Comparison of ENCODE assay signal across 8 mouse cellular contexts in the genomic region with DNA sequence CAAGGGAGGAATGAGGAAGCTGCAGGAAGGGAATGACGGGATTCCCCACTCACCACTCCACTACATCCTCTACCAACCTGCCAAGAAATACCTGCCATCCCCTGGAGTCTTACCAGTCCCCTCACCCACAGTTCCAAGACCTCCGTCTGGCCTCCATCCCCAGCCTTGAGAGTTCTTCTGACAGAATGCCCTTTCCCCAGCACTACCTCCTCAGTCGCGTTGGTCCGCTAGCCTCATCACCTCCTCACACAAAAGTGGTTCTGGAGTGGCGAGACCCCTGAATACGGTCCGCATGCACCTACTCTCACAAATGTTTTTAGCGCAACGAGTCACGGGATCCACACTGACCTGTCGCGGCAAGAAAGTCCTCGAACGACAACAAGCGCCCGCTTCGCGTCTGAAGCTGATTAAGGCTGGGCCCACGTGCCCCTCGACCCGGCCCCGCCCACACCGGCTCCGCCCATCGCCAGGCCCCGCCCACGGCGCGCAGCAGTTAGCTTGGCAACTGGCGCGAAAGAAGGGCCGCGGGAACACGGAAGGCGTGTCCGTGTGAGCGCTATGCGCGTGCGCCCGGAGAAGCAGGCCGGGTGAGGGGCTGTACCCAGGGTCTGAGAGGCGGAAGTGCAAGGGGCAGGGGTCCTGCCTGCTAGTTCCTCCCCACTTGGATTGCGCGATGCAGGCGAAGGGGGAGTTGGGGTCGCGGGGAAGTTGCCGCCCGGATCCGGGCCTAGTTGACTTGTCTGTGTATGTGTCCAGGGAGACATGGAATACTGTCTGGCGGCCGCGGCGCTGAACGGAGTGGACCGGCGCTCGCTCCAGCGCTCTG. TPM values are rescaled to one million over a fixed set of nuclear protein-coding genes. Genes with fewer than 3 reads are reported as not detected.
DNase-seq lines count a peak whose midpoint lies in the region; ATAC-seq lines count a peak whose summit lies in the region.

A gene (minus strand): TSS at position 416 of the 826 bp plus-strand sequence.
A gene (plus strand): TSS at position 501 of the 826 bp plus-strand sequence.

- H3K27me3 ChIP-seq in hindbrain, embryonic 15.5 days = no peaks in the 10 kb centered on the region

- DNase-seq in T-cell, adult 2 months (ENCODE audit: low spot score) = peak; percentile 95
- peak; percentile 83 to 87 for DNase-seq in cerebellum, postnatal 36 days
- peak; percentile 90 to 92 for DNase-seq in frontal cortex, postnatal 36 days (ENCODE audit: low spot score in 2 of 2)
- peak; percentile 84 for DNase-seq in left cerebral cortex, adult 11 months (ENCODE audit: low spot score)
- DNase-seq in lung, postnatal 4 days = peak; percentile 98
- DNase-seq in retina, postnatal 7 days (ENCODE audit: low read depth, low spot score) = peak; percentile 89
- DNase-seq in urinary bladder, adult 2 months (ENCODE audit: low spot score) = peak; percentile 93

- peak within 1 kb of the TSS; percentile 86 for H3K4me2 ChIP-seq in hindbrain, embryonic 15.5 days

- peak within 1 kb of the TSS; percentile 78 for H3K27ac ChIP-seq in hindbrain, embryonic 15.5 days (replicated peaks)

- peak; percentile 98 for ATAC-seq in hindbrain, embryonic 15.5 days (ENCODE audit: low FRiP score, low read depth)

- peak within 1 kb of the TSS; percentile 61 for H3K4me3 ChIP-seq in hindbrain, embryonic 15.5 days

- H3K4me1 ChIP-seq in hindbrain, embryonic 15.5 days (replicated peaks) = peaks cover 16% of the 10 kb centered on the region

- 1% methylated on average over 61 of the region's 61 CpGs for WGBS in hindbrain, embryonic 15.5 days

- no peaks in the 10 kb centered on the region for H3K36me3 ChIP-seq in hindbrain, embryonic 15.5 days

- peak within 1 kb of the TSS; percentile 58 for H3K9ac ChIP-seq in hindbrain, embryonic 15.5 days

- no peaks in the 10 kb centered on the region for H3K9me3 ChIP-seq in hindbrain, embryonic 15.5 days

RNA-seq across cellular contexts. Expression of the first gene that starts in this region (rescaled TPM):
- 21.3 and 26.2 TPM in 2 replicates for polyA plus RNA-seq in hindbrain, embryonic 15.5 days (2015; fragmentation: Nextera tagmentation; extraction: Ambion mirVana)
- polyA plus RNA-seq in urinary bladder, adult 2 months (2012; rRNA removed) = 40.5 and 42.3 TPM in 2 replicates

RNA-seq across cellular contexts. Expression of the second gene that starts in this region (rescaled TPM):
- polyA plus RNA-seq in hindbrain, embryonic 15.5 days (2015; fragmentation: Nextera tagmentation; extraction: Ambion mirVana) = 15.3 and 17.5 TPM in 2 replicates
- polyA plus RNA-seq in urinary bladder, adult 2 months (2012; rRNA removed) = 27.0 and 30.8 TPM in 2 replicates

Comparison
In these comparisons a context has a peak if more than half of its experiments do, and no peak if none do; other contexts are left out.
1. Peak in every context shown above with its lines: DNase-seq, ATAC-seq, H3K4me3 ChIP-seq and H3K27ac ChIP-seq.